Mouse (Mus musculus): ENCODE data around the gene Gsdma3. TPM values are rescaled to one million over a fixed set of nuclear protein-coding genes. Genes with fewer than 3 reads are reported as not detected.
"Not testable (repeated sequence)": the region's sequence is repeated elsewhere in the genome, so short reads cannot be mapped to it uniquely, and the experiment has no call there.

The Gsdma3 gene
- polyA plus RNA-seq, 1 experiment = not detected

GRCm38 (mm10) chr11:98630646-98631045 lies 4.5 kb downstream of the Gsdma3 start:
- TF ChIP-seq CTCF (IDR thresholded peaks at IDR 0.05; ENCODE audit: control insufficient read depth, insufficient read depth, low read length) = no peak
- no peaks in the 10 kb centered on the region for H3K4me1 ChIP-seq (ENCODE audit: control insufficient read depth, insufficient read depth, low read length)
- H3K27ac ChIP-seq (ENCODE audit: control insufficient read depth, insufficient read depth, low read depth, low read length, poor library complexity) = no peak overlapping the region
- H3K4me3 ChIP-seq (replicated peaks; ENCODE audit: control insufficient read depth, low read depth, low read length) = no peak overlapping the region
- 76% methylated on average over 5 of the region's 5 CpGs for WGBS

- not testable (repeated sequence) for H3K4me3 ChIP-seq (replicated peaks; ENCODE audit: control insufficient read depth, low read depth, low read length); H3K4me1 ChIP-seq (ENCODE audit: control insufficient read depth, insufficient read depth, low read length); H3K27ac ChIP-seq (ENCODE audit: control insufficient read depth, insufficient read depth, low read depth, low read length, poor library complexity)
- 29% methylated on average over 10 of the region's 10 CpGs for WGBS
Observed at GRCm38 (mm10) chr11:98635312-98635970, 9.3 kb downstream of the Gsdma3 start.

- TF ChIP-seq CTCF (IDR thresholded peaks at IDR 0.05; ENCODE audit: control insufficient read depth, insufficient read depth, low read length) (no peak), POLR2A (IDR thresholded peaks at IDR 0.05; ENCODE audit: borderline replicate concordance, control insufficient read depth, low read depth, low read length) (no peak)
- Histone ChIP-seq H3K4me1 (ENCODE audit: control insufficient read depth, insufficient read depth, low read length) (no peaks in the 10 kb centered on the region), H3K27ac (ENCODE audit: control insufficient read depth, insufficient read depth, low read depth, low read length, poor library complexity) (no peak overlapping the region), H3K4me3 (replicated peaks; ENCODE audit: control insufficient read depth, low read depth, low read length) (no peak overlapping the region)
- WGBS = 58% methylated on average over 1 of the region's 1 CpGs
Observed at GRCm38 (mm10) chr11:98637501-98637900, 11.3 kb downstream of the Gsdma3 start.

GRCm38 (mm10) chr11:98640091-98640490 lies 13.9 kb downstream of the Gsdma3 start:
- 48% methylated on average over 5 of the region's 5 CpGs for WGBS
- no peak for TF ChIP-seq POLR2A (IDR thresholded peaks at IDR 0.05; ENCODE audit: borderline replicate concordance, control insufficient read depth, low read depth, low read length)

GRCm38 (mm10) chr11:98644757-98645156 lies 18.6 kb downstream of the Gsdma3 start:
- TF ChIP-seq CTCF (IDR thresholded peaks at IDR 0.05; ENCODE audit: control insufficient read depth, insufficient read depth, low read length) = no peak
- H3K4me3 ChIP-seq (replicated peaks; ENCODE audit: control insufficient read depth, low read depth, low read length) = no peak overlapping the region
- WGBS = 80% methylated on average over 3 of the region's 3 CpGs
- H3K4me1 ChIP-seq (ENCODE audit: control insufficient read depth, insufficient read depth, low read length) = no peaks in the 10 kb centered on the region
- no peak overlapping the region for H3K27ac ChIP-seq (ENCODE audit: control insufficient read depth, insufficient read depth, low read depth, low read length, poor library complexity)

More at GRCm38 (mm10) chr11:98640091-98640490, 13.9 kb downstream of the Gsdma3 start:
- H3K27ac ChIP-seq (ENCODE audit: control insufficient read depth, insufficient read depth, low read depth, low read length, poor library complexity) = no peak overlapping the region
- H3K4me1 ChIP-seq (ENCODE audit: control insufficient read depth, insufficient read depth, low read length) = no peaks in the 10 kb centered on the region
- H3K4me3 ChIP-seq (replicated peaks; ENCODE audit: control insufficient read depth, low read depth, low read length) = no peak overlapping the region

GRCm38 (mm10) chr11:98645946-98646345 lies 19.8 kb downstream of the Gsdma3 start:
- Histone ChIP-seq H3K4me3 (replicated peaks; ENCODE audit: control insufficient read depth, low read depth, low read length) (no peak overlapping the region), H3K4me1 (ENCODE audit: control insufficient read depth, insufficient read depth, low read length) (no peaks in the 10 kb centered on the region), H3K27ac (ENCODE audit: control insufficient read depth, insufficient read depth, low read depth, low read length, poor library complexity) (no peak overlapping the region)
- 75% methylated on average over 2 of the region's 2 CpGs for WGBS
- TF ChIP-seq POLR2A (IDR thresholded peaks at IDR 0.05; ENCODE audit: borderline replicate concordance, control insufficient read depth, low read depth, low read length) = no peak
- TF ChIP-seq CTCF (IDR thresholded peaks at IDR 0.05; ENCODE audit: control insufficient read depth, insufficient read depth, low read length) = no peak

- WGBS = 54% methylated on average over 2 of the region's 2 CpGs
- H3K4me1 ChIP-seq (ENCODE audit: control insufficient read depth, insufficient read depth, low read length) = no peaks in the 10 kb centered on the region
- TF ChIP-seq CTCF (IDR thresholded peaks at IDR 0.05; ENCODE audit: control insufficient read depth, insufficient read depth, low read length) (no peak), POLR2A (IDR thresholded peaks at IDR 0.05; ENCODE audit: borderline replicate concordance, control insufficient read depth, low read depth, low read length) (no peak)
Observed at GRCm38 (mm10) chr11:98646459-98646858, 20.3 kb downstream of the Gsdma3 start, which contains the start of gene Gsdma2. Gene Gsdma2, plus strand, starts transcription at chr11:98646759.

GRCm38 (mm10) chr11:98655076-98655475 lies 28.9 kb downstream of the Gsdma3 start:
- H3K27ac ChIP-seq (ENCODE audit: control insufficient read depth, insufficient read depth, low read depth, low read length, poor library complexity); H3K4me3 ChIP-seq (replicated peaks; ENCODE audit: control insufficient read depth, low read depth, low read length); H3K4me1 ChIP-seq (ENCODE audit: control insufficient read depth, insufficient read depth, low read length): not testable (repeated sequence)
- TF ChIP-seq CTCF (IDR thresholded peaks at IDR 0.05; ENCODE audit: control insufficient read depth, insufficient read depth, low read length) = peak; percentile 72
- WGBS = 7% methylated on average over 7 of the region's 7 CpGs

More at GRCm38 (mm10) chr11:98646459-98646858, 20.3 kb downstream of the Gsdma3 start, which contains the start of gene Gsdma2:
- H3K4me3 ChIP-seq (replicated peaks; ENCODE audit: control insufficient read depth, low read depth, low read length) = no peak within 1 kb of the TSS
- no peak within 1 kb of the TSS for H3K27ac ChIP-seq (ENCODE audit: control insufficient read depth, insufficient read depth, low read depth, low read length, poor library complexity)

- no peak overlapping the region for H3K27ac ChIP-seq (ENCODE audit: control insufficient read depth, insufficient read depth, low read depth, low read length, poor library complexity)
- H3K4me1 ChIP-seq (ENCODE audit: control insufficient read depth, insufficient read depth, low read length) = no peaks in the 10 kb centered on the region; the same call in 1 of the 2 replicates
- TF ChIP-seq POLR2A (IDR thresholded peaks at IDR 0.05; ENCODE audit: borderline replicate concordance, control insufficient read depth, low read depth, low read length) (no peak), CTCF (IDR thresholded peaks at IDR 0.05; ENCODE audit: control insufficient read depth, insufficient read depth, low read length) (peak; percentile 46)
- H3K4me3 ChIP-seq (replicated peaks; ENCODE audit: control insufficient read depth, low read depth, low read length) = no peak overlapping the region
- under 1% methylated on average over 6 of the region's 6 CpGs for WGBS
Observed at GRCm38 (mm10) chr11:98660517-98660916, 34.4 kb downstream of the Gsdma3 start.
